Mouse (Mus musculus) kidney, adult 8-10 months (tissue): ENCODE results near the gene Ascl2.
A peak's percentile ranks its signal among the peaks of the same experiment; 100 is the strongest.

Experiments
- DNase-seq, 2 experiments: peaks; one replicate each; pipeline ENCODE4 v3.0.0; 2022

Ascl2 gene

DNA sequence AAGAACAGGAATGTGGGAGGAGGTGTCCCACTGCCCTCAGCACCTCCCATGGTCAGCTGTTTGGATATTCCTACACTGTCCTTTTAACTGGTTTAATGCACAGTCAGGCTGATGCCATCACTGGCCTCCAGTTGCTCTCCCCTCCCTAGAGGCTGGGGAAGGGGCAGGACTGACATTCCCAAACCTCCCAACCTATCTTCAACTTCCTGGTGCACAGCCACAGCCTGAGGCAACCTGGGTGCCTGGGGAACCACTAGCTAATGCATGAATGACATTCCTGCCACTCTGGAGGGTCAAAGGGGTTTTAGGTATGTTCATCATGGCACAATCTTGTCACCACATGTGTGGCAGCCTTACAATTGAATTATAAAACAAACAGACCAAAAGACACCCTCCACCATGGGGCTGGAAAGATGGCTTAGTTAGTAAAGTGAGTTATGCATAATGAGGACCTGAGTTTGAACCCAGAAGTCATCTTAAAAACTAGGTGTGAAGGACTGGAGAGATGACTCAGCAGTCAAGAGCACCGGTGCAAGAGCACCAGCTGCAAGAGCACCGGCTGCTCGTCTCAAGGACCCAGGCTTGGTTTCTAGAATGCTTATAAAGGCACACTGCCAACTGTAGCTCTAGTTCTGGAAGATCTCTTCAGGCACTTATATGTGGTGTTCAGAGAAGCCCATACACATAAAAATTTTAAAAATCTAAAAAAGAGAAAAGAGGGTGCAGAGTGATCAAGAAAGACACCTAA lies 28.5 kb upstream of the Ascl2 start:
- no peak for DNase-seq

DNA sequence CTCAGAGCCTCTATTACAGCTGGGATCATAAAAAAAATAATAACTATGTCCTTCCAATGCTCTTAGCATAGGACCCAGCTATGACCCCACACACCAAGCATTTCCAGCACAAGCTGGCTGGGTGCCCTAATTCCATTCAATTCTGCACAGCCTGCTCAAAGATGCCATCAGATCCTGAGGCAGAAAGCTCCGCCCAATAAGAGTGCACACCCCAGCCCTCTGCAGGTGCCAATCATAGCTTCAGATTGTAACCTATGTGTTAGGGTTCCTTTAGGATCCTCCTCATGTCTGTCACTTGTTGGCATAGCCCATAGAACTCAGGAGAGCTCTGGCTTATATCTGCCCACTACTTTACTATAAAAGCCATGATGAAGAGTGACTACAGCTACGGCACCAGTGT lies 27.9 kb upstream of the Ascl2 start:
- DNase-seq: no peak

DNA sequence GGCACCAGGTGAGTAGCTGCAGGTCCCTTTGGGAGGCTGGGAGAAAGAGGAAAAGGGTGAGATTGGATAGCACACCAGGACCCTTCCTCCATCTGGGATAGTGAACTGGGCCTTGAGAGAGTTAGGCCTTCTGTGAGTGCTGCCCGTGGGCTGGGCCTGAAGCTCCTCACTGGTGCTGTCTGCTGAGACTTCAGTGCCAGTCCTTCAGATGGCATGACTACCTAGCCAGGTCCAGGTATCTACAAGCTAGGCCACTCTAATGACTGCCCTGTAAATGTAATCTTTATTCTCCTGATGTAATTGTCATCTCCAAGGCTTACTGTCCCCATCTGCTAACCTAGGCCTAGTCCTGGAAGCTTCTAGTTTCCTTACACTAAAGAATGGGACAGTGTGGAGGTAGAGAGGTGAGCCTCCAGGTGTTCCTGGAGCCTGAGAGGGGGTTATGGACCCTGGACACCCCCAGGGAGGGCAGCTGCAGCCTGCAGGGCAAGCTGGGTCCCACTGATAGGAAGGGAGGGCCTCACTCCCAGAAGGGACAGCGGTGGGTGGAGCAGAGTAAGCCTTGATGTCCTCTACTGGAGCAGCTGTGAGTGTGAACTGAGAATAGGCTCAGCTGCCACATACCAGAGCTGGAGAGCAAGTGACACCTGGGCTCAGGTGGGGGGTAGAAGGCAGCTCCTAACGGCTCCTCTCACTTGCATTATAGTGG lies 26.7 kb upstream of the Ascl2 start:
- no peak for DNase-seq

DNA sequence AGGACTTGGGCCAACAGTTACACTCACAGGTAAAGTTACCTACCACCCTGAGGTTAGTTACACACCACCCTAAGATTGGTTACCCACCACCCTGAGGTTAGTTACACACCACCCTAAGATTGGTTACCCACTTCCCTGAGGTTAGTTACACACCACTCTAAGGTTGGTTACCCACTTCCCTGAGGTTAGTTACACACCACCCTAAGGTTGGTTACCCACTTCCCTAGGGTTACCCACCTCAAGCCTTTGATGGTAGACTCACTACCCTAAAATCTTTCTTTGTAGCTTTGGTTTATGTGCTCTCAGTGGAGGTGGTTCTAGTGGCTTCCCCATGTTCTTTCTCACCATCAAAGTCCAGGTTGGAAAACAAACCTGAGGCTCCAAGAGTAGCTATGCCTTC lies 25.9 kb upstream of the Ascl2 start:
- DNase-seq: no peak

DNA sequence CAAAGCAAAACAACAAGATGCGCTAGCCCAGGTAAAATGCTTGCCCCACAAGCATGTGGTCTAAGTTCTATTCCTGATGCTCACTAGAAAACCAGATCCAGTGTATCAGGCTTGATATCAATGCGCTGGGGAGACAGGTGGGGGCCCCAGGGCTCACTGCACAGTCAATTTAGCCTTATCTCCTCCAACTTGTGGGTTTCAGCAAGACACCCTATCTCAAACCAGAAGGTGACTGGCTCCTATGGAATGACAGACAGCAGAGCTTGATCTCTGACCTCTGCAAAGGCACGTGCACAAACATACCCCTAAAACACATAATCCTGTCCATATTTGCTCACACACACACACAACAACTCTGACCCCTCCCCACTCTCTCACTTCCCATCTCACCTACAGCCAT lies 18.7 kb upstream of the Ascl2 start:
- DNase-seq: no peak

DNA sequence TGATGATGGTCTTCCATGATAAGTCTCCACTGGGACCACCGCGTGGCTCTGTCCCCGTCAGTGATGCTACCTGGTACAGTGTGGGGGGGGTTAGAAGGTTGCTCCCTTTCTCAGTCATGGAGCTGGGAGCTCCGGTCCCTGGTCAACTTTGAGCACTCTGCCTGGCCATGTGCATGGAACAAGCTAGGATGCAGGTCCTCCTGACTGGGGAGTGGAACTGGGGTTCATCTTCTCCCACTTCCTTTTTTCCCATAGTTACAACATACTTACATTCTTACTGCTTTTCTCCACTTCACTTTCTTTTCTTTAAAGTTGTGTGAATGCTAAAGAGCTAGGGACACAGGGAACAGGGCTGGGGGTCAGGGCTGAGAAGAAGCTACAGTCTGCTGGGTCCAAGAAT lies 16.1 kb upstream of the Ascl2 start:
- DNase-seq: no peak

DNA sequence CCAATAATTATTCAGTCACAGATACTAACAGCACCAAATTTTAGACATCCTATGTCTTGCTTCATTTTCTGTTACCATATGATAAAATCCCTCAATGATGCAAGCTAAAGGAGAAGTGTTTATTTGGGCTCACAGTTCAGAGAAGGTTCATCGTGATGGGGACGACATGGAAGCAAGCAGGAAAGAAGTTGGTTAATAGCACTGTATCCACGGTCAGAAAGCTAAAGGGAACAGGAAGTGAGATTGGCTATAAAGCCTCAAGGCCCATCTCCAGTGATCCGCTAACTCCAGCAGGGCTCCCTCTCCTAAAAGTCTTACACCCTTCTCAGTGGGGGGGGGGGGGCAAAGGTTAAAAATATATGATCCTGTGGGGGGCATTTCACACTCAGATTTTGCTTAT lies 12.8 kb upstream of the Ascl2 start:
- DNase-seq: no peak

DNA sequence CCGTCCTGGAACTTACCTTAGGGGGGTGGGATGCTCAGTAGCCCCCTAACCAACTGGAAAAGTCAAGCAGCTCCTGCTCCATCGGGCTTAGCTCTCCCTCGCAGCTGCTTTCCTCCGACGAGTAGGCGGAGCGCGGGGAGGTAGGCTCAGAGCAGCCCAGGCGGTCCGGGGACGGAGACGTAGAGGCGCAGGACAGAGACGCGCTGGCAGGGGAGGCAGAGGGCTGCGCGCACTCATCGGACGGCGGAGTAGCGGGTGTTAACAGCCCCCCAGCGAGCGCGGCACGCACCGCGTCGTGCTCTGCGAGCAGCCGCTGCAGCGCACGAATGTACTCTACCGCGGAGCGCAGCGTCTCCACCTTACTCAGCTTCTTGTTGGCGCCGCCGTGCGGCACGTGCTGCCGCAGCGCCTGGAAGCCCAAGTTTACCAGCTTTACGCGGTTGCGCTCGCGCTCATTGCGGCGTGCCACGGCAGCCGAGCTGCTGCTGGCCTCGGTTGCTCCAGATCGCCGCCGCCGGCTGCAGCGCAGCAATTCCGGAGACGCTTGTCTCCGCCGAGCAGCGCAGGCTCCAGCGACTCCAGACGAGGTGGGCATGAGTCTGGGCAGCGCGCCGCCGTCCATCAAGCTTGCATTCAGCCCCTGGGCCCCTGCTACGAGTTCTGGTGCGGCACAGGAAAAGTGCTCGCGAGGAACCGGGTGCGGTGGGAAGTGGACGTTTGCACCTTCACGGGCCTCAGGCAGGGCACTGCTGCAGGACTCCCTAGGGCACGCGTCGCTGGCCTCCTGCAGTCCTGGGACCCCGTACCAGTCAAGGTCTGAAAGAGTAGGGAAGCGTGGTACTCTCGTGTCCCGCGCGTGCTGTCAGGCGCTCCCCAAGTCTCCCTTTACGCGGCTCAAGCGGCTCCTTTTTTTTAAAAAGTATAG lies 918 bp downstream of the Ascl2 start:
- peak in 1 of 2 experiments; percentile 10 for DNase-seq

DNA sequence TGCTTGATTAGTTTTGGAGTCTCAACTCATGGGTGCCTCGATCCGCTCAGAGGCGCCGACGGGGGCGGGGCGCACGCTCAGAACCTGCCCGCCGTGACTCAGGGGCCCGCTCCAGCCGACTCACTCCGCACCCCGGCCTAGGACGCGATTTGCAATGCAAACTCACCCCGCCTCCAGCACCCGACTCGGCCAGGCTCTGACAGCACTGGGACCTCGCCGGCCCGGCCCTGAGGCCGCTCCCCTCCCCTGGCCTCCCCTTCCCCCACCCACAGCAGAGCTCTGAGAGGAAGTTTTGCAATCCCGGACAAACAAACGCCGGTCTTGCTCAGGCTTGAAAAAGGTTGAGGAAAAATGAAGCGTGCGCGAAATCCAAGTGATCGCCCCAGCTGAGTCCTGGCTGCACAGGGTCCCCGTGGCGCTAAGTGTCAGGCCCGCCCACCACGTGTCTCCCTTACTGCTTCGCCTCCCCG lies 1.6 kb downstream of the Ascl2 start:
- no peak for DNase-seq

DNA sequence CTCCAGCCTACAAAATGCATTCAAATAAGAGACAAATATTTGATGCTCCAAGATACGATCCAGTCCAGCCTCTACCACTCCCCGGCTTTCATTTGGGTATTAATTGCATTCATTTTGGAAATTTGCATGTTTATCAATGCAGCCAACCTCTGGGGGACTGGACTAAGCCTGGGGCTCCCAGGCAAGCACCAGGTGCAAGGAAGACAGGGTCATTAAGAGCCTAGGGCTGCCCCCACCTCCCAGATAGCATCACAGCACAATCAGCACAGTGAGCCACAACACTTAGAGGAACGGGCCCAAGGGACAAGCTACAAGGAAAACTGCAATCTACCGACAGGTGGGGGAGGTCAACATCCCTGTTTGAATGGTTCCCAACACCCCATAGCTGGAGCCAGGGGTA lies 9.3 kb downstream of the Ascl2 start:
- DNase-seq: no peak

DNA sequence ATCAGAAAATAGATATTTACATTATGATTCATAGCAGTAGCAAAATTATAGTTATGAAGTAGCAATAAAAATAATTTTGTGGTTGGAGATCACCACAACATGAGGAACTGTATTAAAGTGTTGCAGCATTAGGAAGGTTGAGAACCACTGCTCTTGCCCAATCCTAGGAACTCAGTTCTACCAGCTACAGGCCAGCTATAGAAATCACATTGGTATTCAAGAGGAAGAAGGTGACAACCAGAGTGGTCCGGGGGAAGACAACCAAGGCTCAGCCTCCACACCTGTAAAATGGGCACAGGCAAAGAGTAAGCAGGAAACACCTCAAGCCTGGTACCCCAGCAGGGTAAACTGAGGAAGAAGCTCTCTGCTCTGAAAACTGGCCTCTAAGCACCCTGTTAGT lies 10.2 kb downstream of the Ascl2 start:
- no peak for DNase-seq

DNA sequence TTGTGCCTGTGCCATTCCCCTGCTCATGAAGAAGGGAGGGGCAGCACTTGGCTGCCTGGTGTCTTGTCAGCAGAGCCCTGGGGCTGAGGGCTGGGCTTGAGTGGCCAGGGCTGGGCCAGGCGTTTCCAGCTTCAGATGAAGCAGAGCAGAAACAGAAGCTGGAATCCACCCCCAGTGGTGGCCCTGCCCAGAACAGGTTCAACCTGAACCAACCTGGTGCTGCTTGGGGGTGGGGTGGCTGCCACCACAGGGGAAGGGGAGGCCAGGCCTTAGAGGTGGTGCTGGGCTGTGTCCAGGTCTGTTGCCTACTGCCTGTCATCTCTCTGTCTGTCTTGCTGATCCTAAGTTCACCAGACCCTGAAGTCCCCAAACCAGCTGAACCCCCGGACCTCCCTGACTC lies 13.0 kb downstream of the Ascl2 start:
- no peak for DNase-seq

DNA sequence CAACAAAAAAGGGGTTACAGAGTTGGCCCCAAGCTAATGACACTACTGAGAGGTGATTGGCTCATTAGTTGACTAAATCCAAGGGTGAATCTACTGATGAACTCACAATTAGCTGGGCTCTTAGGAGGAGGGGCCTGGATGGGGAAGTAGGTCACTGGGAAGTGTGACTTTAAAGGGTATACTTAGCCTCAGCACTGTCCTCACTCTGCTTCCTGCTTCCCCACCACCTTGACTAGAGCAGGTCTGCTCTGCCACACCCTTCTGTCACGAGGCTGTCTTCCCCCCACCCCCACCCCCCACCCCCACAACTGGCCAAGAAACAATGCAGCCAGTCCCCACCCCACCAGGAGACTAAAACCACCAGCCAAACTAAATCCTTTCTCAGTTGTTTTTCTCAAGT lies 19.5 kb downstream of the Ascl2 start:
- no peak for DNase-seq

DNA sequence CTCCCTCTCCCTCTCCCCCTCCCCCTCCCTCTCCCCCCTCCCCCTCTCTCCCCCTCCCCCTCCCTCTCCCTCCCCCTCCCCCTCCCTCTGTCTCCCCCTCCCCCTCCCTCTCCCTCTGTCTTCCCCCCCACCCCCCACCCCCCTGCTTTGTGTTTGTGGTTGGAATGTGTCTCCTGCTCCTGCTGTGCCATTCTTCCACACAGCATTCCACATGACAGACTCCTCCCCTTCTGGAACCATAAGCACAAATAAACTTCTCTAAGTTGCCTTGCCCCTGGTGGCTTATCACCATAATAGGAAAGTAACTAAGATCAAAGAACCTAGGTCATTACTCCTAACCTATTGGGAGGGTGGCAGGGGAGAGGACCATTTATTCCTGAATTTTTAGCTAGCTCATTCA lies 31.4 kb downstream of the Ascl2 start:
- DNase-seq: no peak

DNA sequence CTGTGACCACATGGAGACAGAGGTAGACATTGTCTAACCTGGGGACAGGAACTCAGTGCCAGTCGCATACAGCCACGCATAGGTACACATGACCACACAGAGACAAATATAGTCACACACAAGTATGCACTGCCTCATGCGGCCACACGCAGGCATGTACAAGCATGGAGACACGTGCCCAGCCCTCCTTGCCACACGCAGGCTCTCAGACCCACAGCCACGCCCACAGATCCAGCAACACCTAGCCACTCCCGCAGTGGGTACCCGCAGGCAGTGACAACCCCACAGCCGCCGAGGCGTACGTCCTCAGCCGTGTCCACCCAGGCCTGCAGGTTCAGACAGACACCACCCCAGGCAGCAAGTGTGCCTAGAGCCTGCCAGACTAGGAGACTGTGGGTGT lies 33.4 kb downstream of the Ascl2 start:
- no peak for DNase-seq

DNA sequence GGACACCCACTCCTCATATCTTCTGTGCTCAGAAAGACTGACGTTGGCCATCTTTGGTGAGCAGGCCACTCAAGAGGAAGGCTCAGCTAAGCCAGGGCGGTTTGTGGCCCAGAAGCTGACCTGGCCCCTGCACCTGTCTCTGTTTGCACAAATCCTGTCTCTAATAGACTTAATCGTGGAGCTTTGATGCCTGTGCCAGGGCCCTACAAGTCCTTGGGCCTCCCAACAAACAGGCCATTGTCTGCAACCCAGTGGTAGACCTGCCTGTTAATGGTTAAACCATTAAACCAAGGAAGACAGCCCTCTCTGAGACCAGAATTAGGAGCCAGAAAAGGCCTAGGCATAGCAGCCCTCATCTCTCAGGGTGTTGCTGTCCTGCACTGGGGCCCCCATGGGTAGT lies 36.6 kb downstream of the Ascl2 start:
- no peak for DNase-seq

DNA sequence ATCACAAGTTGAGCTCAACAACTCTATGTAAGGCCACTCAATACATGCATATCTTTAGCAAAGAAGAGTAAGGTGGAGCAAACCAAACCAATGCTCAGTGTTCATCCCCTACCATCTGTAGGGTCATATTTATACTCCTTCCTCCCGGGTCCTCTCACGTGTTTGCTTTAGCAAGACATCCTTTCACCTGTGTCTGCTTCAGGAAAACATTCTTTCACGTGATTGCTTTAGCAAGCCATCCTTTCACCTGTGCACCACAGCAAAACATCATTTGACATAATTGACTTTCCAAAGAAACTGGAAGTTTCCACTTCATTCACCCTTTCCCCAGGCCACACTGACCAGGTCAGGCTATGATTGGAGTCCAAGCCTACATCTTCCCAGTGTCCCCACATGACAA lies 38.0 kb downstream of the Ascl2 start, which contains the start of gene Th:
Gene Th, minus strand, starts transcription at position 101 of the 400 bp plus-strand sequence.
- no peak for DNase-seq

DNA sequence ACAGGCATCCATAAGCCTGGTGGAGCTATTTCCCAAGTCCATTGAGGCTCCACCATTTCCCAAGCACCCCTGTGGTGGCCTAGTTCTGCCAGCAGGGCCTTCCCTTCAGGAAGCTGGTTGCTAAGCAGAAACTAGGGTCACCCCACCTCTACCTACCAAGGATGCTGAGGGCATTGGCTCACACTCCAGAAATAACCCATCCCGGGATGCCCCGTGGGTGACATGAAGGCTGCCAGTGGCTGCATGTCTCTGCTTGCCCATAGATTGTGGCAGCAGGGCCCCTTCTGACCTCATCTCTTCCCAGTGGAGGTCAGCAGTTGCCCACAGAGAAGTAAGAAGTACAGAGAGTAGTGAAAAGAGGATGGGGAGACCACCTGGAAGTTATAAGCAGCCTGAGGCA lies 39.5 kb downstream of the Ascl2 start:
- no peak for DNase-seq

DNA sequence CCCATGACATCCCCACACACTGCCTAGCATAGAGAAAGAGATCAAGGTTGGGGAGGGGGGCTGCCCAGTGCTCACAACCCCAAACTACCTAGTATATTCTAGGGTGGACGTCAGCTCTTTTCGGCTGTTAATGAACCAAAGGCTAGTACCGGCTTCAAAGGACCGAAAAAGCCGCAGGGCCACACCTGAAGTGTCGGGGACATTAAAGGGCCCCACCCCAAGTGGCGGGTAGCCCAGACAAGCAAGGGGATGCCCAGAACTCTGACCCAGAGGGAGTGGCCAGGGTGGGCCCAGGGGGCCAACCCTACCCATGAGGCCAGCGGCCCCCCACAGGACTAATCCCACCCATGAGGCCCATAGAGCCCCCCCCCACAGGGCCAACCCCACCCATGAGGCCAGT lies 41.8 kb downstream of the Ascl2 start:
- DNase-seq: no peak

DNA sequence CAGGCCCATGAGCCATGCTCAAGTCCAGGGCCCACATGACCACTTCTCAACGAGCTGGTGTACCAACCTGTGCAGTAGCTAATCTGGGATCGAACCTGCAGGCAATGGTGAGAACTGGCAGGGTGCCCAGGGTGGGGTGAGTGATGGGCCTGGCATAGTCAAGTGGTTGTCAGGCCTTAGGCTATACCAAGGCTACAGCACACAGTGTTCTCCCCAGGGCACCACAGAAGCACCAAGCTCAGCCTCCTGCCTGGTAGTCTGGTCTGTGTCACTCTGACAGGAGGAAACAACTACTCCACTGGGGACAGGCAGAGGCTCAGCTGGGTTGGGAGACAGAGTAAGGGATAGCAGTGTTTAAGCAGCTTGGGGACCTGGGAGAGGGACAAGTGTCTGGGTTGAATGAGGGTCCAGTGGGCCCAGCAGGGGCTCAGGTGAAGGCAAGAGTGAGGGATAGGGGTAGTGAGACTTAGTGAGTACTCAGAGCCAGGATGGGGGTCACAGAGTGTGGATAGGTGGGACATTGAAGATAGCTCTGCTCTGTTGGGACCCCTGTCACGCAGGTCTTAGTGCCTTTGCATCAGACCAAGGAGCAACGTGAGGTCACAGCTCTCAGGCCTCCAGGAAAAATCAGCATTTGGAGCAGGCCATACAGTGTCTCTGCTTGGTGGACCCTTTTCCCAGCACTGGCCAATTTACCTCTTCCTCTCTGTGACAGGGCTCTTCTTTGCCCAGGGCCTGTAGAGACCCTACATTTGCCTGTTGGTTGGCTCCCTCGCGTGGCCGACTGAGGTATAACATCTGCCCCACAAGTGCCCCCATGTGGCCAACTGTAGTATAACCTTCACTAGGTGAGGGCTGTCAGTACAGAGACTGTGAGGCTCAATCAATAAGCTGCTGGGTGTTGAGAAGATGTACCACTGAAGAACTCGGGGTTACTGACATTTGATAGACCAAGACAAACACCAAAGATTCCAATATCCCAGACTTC lies 50.1 kb downstream of the Ascl2 start:
- peak; percentile 54 to 83 for DNase-seq

DNA sequence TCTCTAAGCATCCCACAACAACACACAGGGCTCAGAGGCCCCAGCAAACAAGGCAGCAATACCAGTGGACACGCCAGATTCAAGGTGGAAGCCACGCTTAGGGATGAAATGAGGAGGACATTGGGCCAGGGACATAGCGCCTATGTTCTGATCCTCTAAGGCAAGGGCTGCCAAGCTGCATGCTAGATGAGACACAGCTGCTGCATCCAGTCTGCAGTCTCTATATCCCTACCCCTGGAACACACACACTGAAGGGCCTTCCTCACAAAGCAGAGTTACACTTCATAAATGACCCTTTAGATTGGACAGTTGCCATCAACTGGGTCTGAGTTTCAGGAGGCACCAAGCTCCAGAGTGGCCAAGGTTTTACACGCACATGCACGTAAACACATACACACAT lies 51.4 kb downstream of the Ascl2 start:
- no peak for DNase-seq
